Mouse (Mus musculus): Measurements from ENCODE around the gene Dgkb. TPM values are rescaled to one million over a fixed set of nuclear protein-coding genes. Genes with fewer than 3 reads are reported as not detected.

The Dgkb gene
- 0.59 and 0.76 TPM in 2 replicates for polyA plus RNA-seq (2015; fragmentation: Nextera tagmentation; extraction: Ambion mirVana)

GRCm38 (mm10) chr12:37817426-37817825 is at the start of gene Dgkb:
TSS of gene Dgkb (plus strand) at chr12:37817726.

